Mouse (Mus musculus): ENCODE data around the gene Ksr2.
"Not testable (repeated sequence)": the region's sequence is repeated elsewhere in the genome, so short reads cannot be mapped to it uniquely, and the experiment has no call there.

The Ksr2 gene

GRCm38 (mm10) chr5:117413507-117414501 lies at the start of gene Ksr2:
TSS of gene Ksr2 (plus strand) at chr5:117414000.
- no peak for DNase-seq (ENCODE audit: low read depth)

DNA sequence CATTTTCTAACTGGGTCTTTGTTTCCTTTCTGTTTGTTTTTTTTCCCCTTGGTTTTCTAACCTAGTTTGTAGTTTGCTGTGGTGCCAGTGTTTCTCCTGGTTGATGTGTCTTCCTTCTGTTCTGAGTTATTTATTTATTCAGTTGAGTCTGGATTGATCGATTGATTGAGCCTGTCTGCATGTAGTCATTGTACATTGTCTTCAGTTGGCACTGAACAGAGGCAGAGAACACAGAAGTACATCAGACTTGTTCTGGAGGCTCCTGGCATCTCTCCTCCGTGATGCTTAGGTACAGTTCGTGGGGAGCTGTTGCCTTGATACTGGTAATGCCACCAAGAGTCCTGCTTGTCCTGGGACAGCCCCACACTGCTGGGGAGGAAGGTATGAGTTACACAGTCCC lies 49.0 kb upstream of the Ksr2 start:
- DNase-seq (ENCODE audit: low read depth): no peak

- no peak for DNase-seq (ENCODE audit: low read depth)
Observed at GRCm38 (mm10) chr5:117365904-117366561, 47.8 kb upstream of the Ksr2 start.

GRCm38 (mm10) chr5:117367206-117367605 lies 46.6 kb upstream of the Ksr2 start:
- no peak for DNase-seq (ENCODE audit: low read depth)

GRCm38 (mm10) chr5:117370592-117370991 lies 43.2 kb upstream of the Ksr2 start:
- DNase-seq (ENCODE audit: low read depth): no peak

DNA sequence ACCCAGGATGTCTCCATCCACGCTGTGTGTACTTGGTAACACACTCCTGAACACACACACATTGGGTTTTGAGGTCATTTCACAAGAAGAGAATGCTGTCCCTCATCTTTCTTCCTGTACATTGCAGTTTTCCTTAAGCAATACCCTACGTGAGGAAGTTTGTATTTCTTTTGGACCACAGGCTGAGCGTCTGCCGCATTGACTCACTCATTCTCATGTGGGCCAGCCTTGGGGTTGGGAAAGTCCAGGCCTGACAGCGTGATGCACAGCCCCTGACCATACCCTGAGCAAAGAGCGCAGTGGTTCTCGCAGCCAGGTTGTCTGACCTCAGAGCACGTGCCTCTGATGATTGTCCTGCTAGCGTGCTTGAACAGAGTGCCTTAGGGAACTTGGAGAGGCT lies 40.4 kb upstream of the Ksr2 start:
- DNase-seq (ENCODE audit: low read depth): no peak

DNA sequence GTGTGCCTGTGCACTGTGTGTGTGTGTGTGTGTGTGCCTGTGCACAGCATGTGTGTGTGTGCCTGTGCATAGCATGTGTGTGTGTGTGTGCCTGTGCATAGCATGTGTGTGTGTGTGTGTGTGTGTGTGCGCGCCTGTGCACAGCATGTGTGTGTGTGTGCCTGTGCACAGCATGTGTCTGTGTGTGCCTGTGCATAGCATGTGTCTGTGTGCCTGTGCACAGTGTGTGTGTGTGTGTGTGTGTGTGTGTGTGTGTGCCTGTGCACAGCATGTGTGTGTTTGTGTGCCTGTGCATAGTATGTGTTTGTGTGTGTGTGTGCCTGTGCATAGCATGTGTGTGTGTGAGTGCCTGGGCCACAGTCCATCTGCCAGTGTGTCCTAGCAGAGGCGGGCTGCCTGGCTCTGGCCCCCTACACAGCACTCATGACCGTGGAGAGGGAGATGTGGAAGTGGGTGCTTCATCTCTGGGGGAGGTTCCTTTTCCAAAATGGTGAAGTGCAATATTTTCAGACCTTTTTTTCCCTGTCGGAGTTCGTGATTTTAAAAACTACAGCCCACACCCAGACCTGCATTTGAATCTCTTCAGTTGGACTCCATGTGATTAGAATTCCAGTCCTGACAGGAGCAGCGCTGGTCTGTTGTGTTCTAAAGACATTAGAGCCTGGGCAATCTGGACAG lies 39.3 kb upstream of the Ksr2 start:
- DNase-seq (ENCODE audit: low read depth): no peak

DNA sequence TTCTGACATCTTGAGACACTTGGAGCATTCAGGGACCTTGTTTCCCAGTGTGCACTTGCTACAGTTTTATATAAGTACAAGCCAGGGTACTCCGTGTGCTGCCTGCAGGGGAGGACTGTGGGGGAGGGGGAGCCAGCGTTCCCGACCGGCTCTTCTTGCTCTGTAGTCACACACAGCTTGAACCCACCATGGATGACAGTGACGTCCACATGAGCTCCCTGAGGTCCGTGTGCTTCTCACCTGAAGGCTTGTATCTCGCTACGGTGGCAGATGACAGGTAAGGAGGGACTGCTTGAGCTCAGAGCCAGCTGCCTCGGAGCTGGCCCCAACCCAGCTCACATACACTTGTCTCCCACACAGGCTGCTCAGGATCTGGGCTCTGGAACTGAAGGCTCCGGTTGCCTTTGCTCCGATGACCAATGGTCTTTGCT lies 37.5 kb upstream of the Ksr2 start:
- no peak for DNase-seq (ENCODE audit: low read depth)

DNA sequence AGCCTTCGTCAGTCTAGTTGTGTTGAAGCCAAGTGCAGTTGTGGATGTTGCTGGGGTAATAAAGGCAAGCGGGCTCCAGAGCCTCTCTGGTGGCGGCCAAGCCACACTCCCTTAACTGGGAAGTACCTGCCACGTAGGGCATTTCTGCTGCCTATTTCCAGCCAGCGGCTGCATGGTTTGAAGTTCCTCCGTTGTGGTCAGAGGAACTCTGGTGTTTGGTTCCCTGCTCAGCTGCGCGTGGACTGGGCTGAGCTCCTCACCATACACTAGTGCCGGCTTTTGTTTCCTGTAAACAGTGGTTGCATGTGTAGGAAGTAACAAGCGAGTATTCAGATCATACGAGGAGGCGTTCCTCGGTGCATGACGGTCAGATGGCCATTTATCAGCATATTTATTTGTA lies 36.1 kb upstream of the Ksr2 start:
- not testable (repeated sequence) for DNase-seq (ENCODE audit: low read depth)

DNA sequence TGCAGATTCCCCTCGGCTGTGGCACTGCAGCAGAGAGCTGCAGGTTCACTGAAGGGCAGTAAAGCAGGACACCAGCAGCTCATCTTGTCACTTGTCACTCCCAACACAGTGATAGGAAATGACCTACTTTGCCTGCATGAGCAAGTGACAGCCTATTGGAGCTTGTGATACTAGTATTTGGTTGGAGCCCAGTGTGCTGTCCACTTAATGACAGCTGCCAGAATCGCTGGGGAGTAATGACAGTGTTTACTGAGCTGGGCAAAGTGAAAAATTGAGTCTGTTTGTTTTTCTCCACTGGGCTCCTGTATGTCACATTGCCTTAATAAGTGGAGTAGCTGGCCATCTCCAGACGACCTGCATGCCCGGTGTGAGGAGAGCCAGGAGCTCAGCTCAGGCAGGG lies 33.6 kb upstream of the Ksr2 start:
- DNase-seq (ENCODE audit: low read depth): no peak

- DNase-seq (ENCODE audit: low read depth): no peak
Observed at GRCm38 (mm10) chr5:117381785-117382184, 32.0 kb upstream of the Ksr2 start.

- no peak for DNase-seq (ENCODE audit: low read depth)
Observed at GRCm38 (mm10) chr5:117383198-117383597, 30.6 kb upstream of the Ksr2 start.

GRCm38 (mm10) chr5:117388296-117388751 lies 25.5 kb upstream of the Ksr2 start:
- no peak for DNase-seq (ENCODE audit: low read depth)

- DNase-seq (ENCODE audit: low read depth): peak; percentile 78
Observed at GRCm38 (mm10) chr5:117388877-117389276, 24.9 kb upstream of the Ksr2 start, which contains the start of gene Rfc5. TSS of gene Rfc5 (minus strand) at chr5:117389047.

DNA sequence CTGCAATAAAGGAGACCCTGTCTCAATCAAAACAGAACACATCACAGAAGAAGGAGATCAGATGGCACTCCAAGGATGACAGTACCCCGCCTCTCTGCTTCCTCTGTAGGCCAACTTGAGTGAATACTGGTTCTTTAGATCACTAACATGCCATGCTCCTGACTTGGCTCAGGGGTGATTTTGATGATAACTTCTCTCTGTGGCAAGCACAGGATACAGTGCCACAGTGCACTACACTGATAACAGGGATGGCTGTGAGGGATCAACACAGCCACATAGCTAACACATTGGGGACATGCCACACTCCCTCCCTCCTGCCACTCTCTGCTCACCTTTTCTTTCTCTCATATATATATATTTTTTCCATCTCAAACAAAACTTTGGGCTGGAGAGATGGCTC lies 22.9 kb upstream of the Ksr2 start:
- DNase-seq (ENCODE audit: low read depth): no peak

- DNase-seq (ENCODE audit: low read depth): no peak
Observed at GRCm38 (mm10) chr5:117395834-117396233, 18.0 kb upstream of the Ksr2 start.

DNA sequence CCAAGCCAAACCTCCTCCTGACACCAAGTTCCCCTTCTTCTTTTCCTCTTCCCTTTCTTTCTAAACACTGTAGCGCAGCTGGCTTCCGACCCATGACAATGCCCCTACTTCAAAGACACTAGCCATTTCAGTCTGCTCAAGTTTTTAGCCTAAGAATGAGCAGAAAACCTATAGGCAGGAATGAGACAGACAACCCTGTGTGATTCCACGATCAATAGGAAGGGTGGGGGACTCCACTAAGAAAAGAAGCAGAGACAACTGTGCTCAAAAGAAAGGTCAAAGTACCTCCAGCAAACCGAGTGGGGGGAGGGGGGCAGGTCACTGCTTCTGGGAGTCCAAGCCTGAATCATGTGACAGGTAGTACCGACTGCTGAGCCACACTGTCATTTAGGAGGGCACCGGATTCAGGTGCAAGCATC lies 17.2 kb upstream of the Ksr2 start:
- DNase-seq (ENCODE audit: low read depth): no peak

- no peak for DNase-seq (ENCODE audit: low read depth)
Observed at GRCm38 (mm10) chr5:117397371-117397770, 16.4 kb upstream of the Ksr2 start.

- no peak for DNase-seq (ENCODE audit: low read depth)
Observed at GRCm38 (mm10) chr5:117398007-117398550, 15.7 kb upstream of the Ksr2 start.

DNA sequence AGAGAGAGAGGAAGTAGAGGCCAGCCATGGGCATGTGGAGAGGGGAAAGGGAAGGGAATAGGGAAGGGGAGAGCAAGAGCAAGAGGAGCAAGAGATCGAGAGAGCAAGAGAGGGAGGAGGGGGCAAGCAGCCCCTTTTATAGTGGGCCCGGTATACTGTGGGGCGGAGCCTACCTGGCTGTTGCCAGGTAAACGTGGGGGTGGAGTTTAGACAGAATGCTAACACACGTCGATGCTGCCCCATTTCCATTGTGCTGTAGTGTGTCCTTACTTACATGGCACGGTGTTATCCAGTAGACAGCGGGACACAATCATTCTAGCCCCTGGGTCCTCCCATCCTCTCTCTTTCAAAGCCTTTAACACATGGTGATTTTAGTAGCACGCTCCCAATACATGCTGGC lies 14.5 kb upstream of the Ksr2 start:
- no peak for DNase-seq (ENCODE audit: low read depth)

GRCm38 (mm10) chr5:117403609-117404008 lies 10.2 kb upstream of the Ksr2 start:
- DNase-seq (ENCODE audit: low read depth): no peak

GRCm38 (mm10) chr5:117404671-117405070 lies 9.1 kb upstream of the Ksr2 start:
- not testable (repeated sequence) for DNase-seq (ENCODE audit: low read depth)
